Mouse (Mus musculus) lung, postnatal 0 days (tissue): ENCODE measurements at regions not wholly inside any gene's neighbourhood (a gene's known extent, or its start where the extent isn't known, plus 50 kb on each side); places are given as distances from the start of the nearest gene placed in this dataset.

ENCODE experiments used
- CTCF ChIP-seq: IDR thresholded peaks from 2 replicates; pipeline ENCODE4 v1.5.1; 2016; ENCODE audit warnings: antibody characterized with exemption, mild to moderate bottlenecking
- EP300 ChIP-seq: IDR thresholded peaks from 2 replicates; pipeline ENCODE4 v1.6.1; 2016; ENCODE audit warnings: antibody characterized with exemption, mild to moderate bottlenecking, control low read depth

GRCm38 (mm10) chr3:131965456-131966160 is 119.5 kb upstream of the Dkk2 start:
- TF ChIP-seq CTCF = no peak
- no peak for TF ChIP-seq EP300
